Mouse (Mus musculus): Measurements from ENCODE around the gene Taf10. TPM values are rescaled to one million over a fixed set of nuclear protein-coding genes. Genes with fewer than 3 reads are reported as not detected.

The Taf10 gene
- total and polyA plus RNA-seq, 3 experiments = 202 to 353 (median 263) TPM

DNA sequence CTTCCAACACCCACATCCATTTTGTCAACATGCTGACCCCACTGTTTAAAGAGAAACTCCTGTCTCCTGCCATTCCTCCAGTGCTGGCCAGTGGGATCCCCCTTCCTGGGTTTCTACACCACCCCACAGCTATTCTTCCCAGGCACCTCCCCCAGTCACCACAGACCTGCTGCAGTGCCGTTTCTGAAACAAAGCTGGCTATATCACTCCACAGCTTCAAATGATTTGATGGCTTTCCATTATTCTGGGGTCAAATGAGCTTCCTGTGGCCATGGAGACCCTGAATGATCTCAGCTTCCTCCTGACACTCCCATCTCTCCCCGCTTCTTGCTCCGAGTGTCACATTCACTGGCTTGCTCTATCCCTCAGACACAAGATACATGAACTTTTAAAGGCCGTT, 40.4 kb upstream of the Taf10 start:
- Histone ChIP-seq H3K4me1 (ENCODE audit: insufficient read depth, low read depth, low read length) (no peaks in the 10 kb centered on the region), H3K9me3 (replicated peaks) (peaks cover 3% of the 10 kb centered on the region), H3K27me3 (ENCODE audit: insufficient read depth, low read length) (peaks cover 28% of the 10 kb centered on the region), H3K4me3 (ENCODE audit: low read depth, low read length) (no peak overlapping the region), H3K36me3 (replicated peaks) (no peaks in the 10 kb centered on the region)
- no peak for DNase-seq (ENCODE audit: low spot score)
- no peak for ATAC-seq (ENCODE audit: extremely low read depth, insufficient number of reproducible peaks, low FRiP score, poor library complexity, severe bottlenecking)
- no peak for TF ChIP-seq GATA1 (IDR thresholded peaks at IDR 0.05; ENCODE audit: borderline replicate concordance, low read length)

DNA sequence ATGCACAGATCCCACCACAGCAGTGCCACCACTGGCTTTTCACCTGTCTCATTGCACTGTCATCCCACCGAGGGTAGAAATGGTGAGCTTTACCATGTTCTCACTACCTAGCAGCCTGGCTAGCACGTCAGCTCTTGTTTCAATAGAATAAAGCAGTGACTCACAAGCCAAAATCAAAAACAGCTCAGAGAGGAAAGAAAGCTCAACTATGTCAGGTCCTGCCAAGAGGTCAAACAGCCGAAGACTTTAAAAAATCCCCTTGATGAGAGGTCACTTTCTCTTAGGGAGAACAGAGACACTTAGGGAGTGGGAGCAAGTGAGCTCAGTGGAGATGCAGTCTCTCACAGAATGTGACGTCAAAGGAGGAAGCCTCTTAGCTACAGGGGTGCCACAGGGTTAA, 39.7 kb upstream of the Taf10 start:
- Histone ChIP-seq H3K9me3 (replicated peaks) (peaks cover 3% of the 10 kb centered on the region), H3K4me3 (ENCODE audit: low read depth, low read length) (no peak overlapping the region), H3K4me1 (ENCODE audit: insufficient read depth, low read depth, low read length) (peaks cover under 1% of the 10 kb centered on the region; the same call in 1 of the 2 replicates), H3K27me3 (ENCODE audit: insufficient read depth, low read length) (peaks cover 30% of the 10 kb centered on the region), H3K36me3 (replicated peaks) (no peaks in the 10 kb centered on the region)
- DNase-seq (ENCODE audit: low spot score) = no peak
- ATAC-seq (ENCODE audit: extremely low read depth, insufficient number of reproducible peaks, low FRiP score, poor library complexity, severe bottlenecking) = no peak
- TF ChIP-seq CTCF (IDR thresholded peaks at IDR 0.05; ENCODE audit: low read depth, low read length) = no peak
- no peak for TF ChIP-seq POLR2AphosphoS5 (IDR thresholded peaks at IDR 0.05; ENCODE audit: insufficient replicate concordance, low read depth, low read length)
- no peak for TF ChIP-seq TAL1 (conservative IDR thresholded peaks at IDR 0.05; ENCODE audit: low read depth, low read length)
- no peak for TF ChIP-seq GATA2 (IDR thresholded peaks at IDR 0.05; ENCODE audit: borderline replicate concordance, low read depth, low read length)
- TF ChIP-seq GATA1 (IDR thresholded peaks at IDR 0.05; ENCODE audit: borderline replicate concordance, low read length) = no peak

DNA sequence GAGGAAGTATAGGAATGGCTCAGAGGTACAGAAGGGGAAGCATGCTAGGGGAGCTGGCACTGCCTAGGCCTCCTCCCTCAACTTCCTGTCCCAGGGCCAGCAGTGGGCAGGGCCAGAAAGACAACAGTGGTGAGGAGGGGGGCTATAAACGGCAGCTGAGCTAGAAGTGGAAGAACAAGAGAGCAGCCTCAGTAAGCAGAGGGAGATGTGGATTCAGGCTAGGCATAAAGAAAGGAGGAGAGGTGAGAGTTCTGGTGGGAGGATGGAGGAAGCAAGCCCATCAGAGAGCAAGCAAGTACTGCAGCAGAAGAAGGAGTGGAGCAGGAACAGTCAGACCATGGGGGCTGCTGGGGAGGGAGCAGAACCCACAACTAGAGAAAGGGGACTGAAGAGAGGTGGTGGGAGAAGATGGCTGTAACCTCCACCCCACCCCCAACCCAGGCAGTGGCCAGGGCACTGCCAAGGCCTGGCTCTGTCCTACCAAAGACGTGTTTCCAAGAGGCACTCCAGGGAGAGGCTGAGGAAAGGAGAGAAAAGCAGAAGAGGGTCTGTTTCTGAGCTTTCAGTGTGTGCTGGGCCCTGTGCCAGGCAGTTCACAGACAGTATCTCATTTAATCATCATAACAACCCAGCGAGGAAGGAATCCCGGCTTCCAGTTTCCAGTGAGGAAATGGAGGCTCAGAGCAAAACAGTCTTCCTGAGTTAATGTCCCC, 34.5 kb upstream of the Taf10 start:
- ATAC-seq (ENCODE audit: extremely low read depth, insufficient number of reproducible peaks, low FRiP score, poor library complexity, severe bottlenecking) (peak; percentile 67), DNase-seq (ENCODE audit: low spot score) (peak; percentile 22)
- H3K27me3 ChIP-seq (ENCODE audit: insufficient read depth, low read length) = peaks cover 31% of the 10 kb centered on the region
- no peak overlapping the region for H3K4me3 ChIP-seq (ENCODE audit: low read depth, low read length)
- no peaks in the 10 kb centered on the region for H3K36me3 ChIP-seq (replicated peaks)
- H3K9me3 ChIP-seq (replicated peaks) = no peaks in the 10 kb centered on the region
- peaks cover 13% of the 10 kb centered on the region for H3K4me1 ChIP-seq (ENCODE audit: insufficient read depth, low read depth, low read length)
- TF ChIP-seq GATA1 (IDR thresholded peaks at IDR 0.05; ENCODE audit: borderline replicate concordance, low read length) (no peak), CTCF (IDR thresholded peaks at IDR 0.05; ENCODE audit: low read depth, low read length) (no peak), GATA2 (IDR thresholded peaks at IDR 0.05; ENCODE audit: borderline replicate concordance, low read depth, low read length) (no peak), TAL1 (conservative IDR thresholded peaks at IDR 0.05; ENCODE audit: low read depth, low read length) (no peak), POLR2AphosphoS5 (IDR thresholded peaks at IDR 0.05; ENCODE audit: insufficient replicate concordance, low read depth, low read length) (no peak)

DNA sequence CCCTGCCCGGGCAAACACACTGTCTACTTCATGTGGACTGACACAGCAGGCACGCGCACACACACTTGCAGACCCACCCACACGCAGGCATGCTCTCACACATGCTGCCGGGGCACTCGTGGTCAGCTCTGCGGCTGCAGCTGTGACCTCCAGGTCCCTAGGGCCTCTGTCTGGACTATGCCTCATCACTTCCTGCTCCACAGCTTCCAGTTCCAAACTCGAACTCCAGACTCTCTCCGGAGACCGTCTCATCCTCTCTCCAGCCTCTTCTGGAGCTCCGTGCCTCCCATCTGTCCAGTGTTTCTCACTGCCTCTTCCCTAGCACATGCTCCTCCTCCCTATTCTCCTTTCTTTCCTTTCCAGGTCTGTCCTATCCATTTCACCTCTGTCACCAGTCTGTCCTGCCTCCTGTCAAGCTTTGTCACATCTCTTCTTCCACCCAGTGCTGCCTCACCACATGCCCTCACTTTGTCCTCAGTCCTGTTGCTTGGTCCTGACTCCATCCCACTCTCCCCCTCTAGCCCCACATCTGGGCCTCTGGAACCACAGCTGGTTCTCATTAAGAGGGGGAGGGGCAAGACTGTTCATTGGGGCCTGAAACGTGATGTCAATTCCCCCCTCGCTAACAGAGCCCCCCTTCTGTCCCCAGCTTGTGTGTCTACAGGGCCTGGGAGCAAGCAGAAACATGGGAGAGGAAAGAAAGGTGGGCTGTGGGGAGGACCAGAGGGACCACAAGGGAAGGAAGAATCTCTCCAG, 33.8 kb upstream of the Taf10 start:
- no peaks in the 10 kb centered on the region for H3K36me3 ChIP-seq (replicated peaks)
- no peaks in the 10 kb centered on the region for H3K9me3 ChIP-seq (replicated peaks)
- DNase-seq (ENCODE audit: low spot score) (no peak), ATAC-seq (ENCODE audit: extremely low read depth, insufficient number of reproducible peaks, low FRiP score, poor library complexity, severe bottlenecking) (peak; percentile 29; the same call in 1 of the 2 replicates)
- H3K4me1 ChIP-seq (ENCODE audit: insufficient read depth, low read depth, low read length) = peaks cover 13% of the 10 kb centered on the region
- H3K4me3 ChIP-seq (ENCODE audit: low read depth, low read length) = no peak overlapping the region; the same call in 1 of the 2 replicates
- no peak for TF ChIP-seq TAL1 (conservative IDR thresholded peaks at IDR 0.05; ENCODE audit: low read depth, low read length)
- TF ChIP-seq CTCF (IDR thresholded peaks at IDR 0.05; ENCODE audit: low read depth, low read length) = no peak
- TF ChIP-seq GATA2 (IDR thresholded peaks at IDR 0.05; ENCODE audit: borderline replicate concordance, low read depth, low read length) = no peak
- no peak for TF ChIP-seq GATA1 (IDR thresholded peaks at IDR 0.05; ENCODE audit: borderline replicate concordance, low read length)
- TF ChIP-seq POLR2AphosphoS5 (IDR thresholded peaks at IDR 0.05; ENCODE audit: insufficient replicate concordance, low read depth, low read length) = no peak
- peaks cover 28% of the 10 kb centered on the region for H3K27me3 ChIP-seq (ENCODE audit: insufficient read depth, low read length)

DNA sequence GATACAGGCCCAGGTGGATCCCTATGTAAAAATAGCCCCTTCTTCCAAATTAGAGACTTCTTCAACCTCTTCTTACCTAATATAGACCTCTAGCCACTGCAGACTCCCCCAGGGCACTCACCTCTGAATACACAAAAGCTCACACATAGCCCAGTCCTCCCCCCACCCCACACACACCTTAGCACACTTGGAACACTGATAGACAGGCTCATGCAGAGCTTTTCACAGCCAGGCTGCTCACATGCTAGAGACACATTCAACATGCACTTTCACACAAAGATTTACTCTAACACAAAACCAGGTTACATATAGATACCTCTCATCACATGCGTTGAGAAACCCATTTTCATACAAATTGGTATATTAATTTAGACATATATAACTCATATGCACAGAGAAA, 33.2 kb upstream of the Taf10 start:
- Histone ChIP-seq H3K4me3 (ENCODE audit: low read depth, low read length) (no peak overlapping the region), H3K27me3 (ENCODE audit: insufficient read depth, low read length) (peaks cover 30% of the 10 kb centered on the region), H3K36me3 (replicated peaks) (no peaks in the 10 kb centered on the region), H3K9me3 (replicated peaks) (no peaks in the 10 kb centered on the region), H3K4me1 (ENCODE audit: insufficient read depth, low read depth, low read length) (peaks cover 13% of the 10 kb centered on the region)
- no peak for ATAC-seq (ENCODE audit: extremely low read depth, insufficient number of reproducible peaks, low FRiP score, poor library complexity, severe bottlenecking)
- no peak for TF ChIP-seq GATA2 (IDR thresholded peaks at IDR 0.05; ENCODE audit: borderline replicate concordance, low read depth, low read length)
- TF ChIP-seq POLR2AphosphoS5 (IDR thresholded peaks at IDR 0.05; ENCODE audit: insufficient replicate concordance, low read depth, low read length) = no peak
- no peak for DNase-seq (ENCODE audit: low spot score)

DNA sequence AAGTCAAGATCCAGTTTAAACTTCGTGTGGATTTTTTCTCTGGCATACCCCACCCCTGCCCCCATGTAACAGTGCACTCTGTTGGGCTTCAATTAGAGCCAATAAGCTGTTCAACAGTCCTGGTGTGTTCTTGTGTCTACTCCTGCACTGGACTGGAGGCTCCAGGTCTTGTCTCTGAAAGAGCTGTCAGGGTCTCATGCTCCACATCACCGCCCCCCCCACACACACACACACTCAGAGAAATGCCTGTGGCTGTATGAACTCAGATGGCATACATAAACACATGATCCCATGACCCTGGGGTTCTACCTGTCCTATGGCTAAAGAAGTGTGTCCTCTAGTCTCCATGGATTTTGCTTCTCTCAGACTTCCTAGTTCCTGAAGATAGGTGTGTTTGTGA, 31.9 kb upstream of the Taf10 start:
- H3K27me3 ChIP-seq (ENCODE audit: insufficient read depth, low read length) = peaks cover 32% of the 10 kb centered on the region
- DNase-seq (ENCODE audit: low spot score) (no peak), ATAC-seq (ENCODE audit: extremely low read depth, insufficient number of reproducible peaks, low FRiP score, poor library complexity, severe bottlenecking) (no peak)
- H3K4me1 ChIP-seq (ENCODE audit: insufficient read depth, low read depth, low read length) = peaks cover 13% of the 10 kb centered on the region
- H3K9me3 ChIP-seq (replicated peaks) = no peaks in the 10 kb centered on the region
- H3K36me3 ChIP-seq (replicated peaks) = no peaks in the 10 kb centered on the region
- no peak for TF ChIP-seq GATA1 (IDR thresholded peaks at IDR 0.05; ENCODE audit: borderline replicate concordance, low read length)
- TF ChIP-seq TAL1 (conservative IDR thresholded peaks at IDR 0.05; ENCODE audit: low read depth, low read length) = no peak
- no peak for TF ChIP-seq CTCF (IDR thresholded peaks at IDR 0.05; ENCODE audit: low read depth, low read length)
- no peak overlapping the region for H3K4me3 ChIP-seq (ENCODE audit: low read depth, low read length)

Data from G1E (cell line).